Mouse (Mus musculus) monocyte, adult 5-6 weeks (primary cell): Measurements from ENCODE around the gene Pmfbp1. TPM values are rescaled to one million over a fixed set of nuclear protein-coding genes. Genes with fewer than 3 reads are reported as not detected.

ENCODE experiments used
- ATAC-seq: fragments of 153-309, 156-312 bp; replicated peaks from 2 replicates; pipeline ENCODE4 v1.8.0; 2017; ENCODE audit warnings: mild to moderate bottlenecking; ENCODE audit not compliant: low TSS enrichment, insufficient number of reproducible peaks, severe bottlenecking, poor library complexity, low FRiP score
- total RNA-seq: library from RNA; stranded (forward); fragments of 200-1000, 200-491, 200-594 nt; gene quantifications from 3 replicates; pipeline ENCODE4 v1.2.3, GENCODE M21; 2017

Pmfbp1 gene
- total RNA-seq, 1 experiment from 2014 or later = 0.38 TPM

DNA sequence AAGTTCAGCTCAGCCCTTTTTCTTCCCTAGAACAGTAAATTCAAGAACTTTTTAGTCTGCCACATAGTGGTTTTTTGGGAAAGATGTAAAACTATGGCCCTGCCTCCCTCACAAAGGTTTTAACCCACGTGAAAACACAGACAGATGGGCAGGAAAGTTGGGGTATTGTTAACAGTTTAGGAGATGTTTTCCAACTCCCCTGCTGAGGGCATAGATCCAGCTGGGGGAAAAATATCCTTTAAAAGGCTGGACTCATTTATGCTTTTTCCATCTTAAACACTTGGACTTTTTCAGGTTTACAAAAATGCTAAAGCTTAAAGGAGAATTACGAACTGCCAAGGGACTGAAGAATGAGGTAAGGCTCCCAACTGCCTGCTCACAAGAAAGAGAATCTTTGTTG lies 774 bp downstream of the Pmfbp1 start:
- ATAC-seq = no peak

DNA sequence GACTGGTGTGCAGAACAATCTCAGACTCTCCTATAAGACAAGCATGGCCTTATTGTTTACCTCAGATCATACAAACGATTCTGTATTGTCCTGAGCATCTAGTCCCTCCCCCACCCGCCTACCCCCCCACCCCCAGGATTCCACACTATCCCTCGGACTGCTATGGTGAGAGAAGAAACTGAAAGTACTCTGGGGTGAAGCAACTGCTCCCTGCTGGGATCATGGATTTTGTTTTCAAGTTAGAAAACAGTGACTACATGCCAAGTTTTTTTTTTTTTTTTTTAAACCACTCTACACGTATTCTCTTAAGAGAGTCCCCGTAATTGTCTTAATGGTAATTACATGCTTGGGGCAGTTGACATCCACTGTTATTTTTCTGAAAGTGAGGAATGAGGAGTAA lies 3.6 kb downstream of the Pmfbp1 start:
- ATAC-seq = no peak

DNA sequence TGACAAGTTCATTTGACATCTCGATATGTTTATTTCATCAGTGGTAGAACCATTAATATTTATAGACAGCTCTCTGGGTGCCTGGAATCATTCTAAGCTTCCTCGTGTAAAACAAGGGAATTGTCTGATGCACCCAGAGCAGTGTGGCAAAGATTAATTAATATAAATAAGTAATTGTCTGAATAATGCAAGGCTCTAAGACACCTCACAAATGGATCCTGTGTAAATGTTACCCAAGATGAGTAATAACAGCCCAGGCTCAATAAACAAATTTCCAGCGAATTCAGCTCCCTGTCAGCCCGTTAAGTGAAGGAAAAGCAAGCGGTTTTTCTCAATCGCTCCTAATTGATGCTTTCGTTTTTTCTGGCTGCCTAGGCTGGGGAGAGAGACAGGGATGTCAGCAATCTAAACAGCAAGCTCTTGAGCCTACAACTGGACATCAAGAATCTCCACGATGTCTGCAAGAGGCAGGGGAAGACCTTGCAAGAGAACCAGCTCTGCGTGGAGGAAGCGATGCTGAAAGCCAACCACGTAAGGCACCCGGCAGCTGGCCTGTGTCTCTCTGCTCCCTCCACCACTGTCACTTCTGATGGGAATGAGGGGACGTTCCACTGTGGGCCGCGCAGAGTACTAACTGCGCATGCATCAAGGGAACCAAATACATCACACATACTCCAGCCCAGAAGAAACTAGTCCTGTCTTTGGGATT lies 5.3 kb downstream of the Pmfbp1 start:
- ATAC-seq = no peak

DNA sequence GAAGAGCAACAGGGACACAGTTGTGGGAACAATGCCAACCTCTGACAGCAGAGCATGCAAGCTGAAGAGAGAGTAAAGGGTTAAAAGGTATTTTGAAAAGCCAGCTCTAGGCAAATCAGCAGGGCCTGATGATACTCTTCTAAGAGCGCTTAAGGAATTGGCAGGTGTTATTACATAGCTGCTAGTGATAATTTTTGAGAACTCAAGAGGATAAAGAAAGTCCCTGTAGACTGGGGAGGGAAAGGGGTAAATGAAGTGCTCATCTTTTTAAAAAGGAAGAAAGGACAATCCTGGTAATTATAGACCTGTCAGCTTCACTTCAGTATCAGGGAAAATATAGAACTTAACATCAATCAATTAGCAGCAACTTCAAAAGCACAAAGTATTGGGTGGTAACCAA lies 9.7 kb downstream of the Pmfbp1 start:
- no peak for ATAC-seq

DNA sequence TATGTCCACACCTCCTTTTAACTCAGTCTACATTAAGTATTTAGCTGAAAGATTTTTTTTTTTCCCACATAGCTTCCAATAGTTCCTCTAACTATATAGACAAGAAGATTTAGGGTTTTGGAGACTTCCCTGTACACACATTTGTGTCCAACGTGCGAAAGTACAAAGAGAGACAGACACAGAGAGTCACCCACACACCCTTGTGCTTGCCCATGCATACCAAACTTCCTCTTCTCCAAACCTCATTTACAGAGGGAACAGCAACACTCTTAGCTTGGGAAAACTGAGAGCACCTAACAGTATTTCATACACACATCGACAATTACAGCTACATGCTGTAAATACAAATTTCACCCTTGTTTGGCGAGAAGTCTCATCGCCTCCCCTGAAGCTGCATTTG lies 11.7 kb downstream of the Pmfbp1 start:
- ATAC-seq = no peak

DNA sequence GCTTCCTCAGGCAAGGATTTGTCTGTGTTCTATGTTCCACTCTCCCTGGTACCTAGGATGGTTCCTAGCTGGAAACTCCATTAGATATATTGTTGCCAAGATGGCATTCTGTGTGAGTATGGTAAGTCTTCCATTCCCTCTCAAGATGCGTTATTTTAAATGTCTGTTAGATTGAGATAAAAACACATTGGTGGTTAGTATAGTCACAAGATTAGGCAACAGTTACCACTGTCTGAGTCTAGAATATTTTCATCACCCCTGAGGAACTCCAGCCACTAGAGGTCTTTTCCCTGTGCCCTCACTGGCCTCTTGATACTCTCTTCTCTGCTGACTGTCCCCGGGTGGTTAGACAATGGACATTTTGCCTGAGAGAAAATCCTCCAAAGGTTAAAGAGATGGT lies 30.2 kb downstream of the Pmfbp1 start:
- ATAC-seq = no peak

DNA sequence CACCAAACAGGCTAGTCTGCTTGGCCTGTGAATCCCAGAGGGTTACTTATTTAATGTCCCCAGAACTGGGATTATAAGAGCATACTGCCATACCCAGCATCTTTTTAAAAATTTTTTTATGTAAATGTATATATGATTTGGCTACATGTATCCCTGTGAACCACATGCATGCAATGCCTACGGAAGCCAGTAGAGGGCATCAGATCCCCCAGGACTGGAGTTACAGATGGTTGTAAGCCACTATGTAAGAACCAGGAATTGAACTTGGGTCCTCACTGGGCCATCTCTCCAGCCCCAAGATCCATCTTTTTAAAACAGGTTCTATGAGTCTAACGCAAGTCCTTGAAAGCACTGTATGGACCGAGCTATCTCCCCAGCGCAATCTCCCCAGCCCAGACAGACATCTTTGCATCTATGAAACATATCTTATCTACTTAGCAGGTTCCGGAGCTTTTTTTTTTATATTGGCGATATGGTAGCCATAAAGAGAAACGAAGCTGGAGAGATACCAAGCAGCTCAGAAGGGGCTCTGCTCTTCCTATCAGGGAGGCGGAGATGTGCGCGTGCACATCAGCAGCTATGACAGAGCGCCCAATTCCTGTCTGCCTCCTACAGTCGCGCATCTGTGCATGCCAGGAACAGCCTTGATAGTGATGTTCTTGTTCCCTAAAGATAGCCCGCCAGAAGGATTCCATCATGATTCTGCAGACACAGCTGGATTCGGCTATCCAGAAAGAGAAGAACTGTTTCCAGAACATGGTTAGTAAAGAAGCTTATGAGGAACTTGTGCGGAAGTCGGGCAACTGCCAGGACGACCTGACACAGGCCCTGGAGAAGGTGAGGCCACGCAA lies 41.5 kb downstream of the Pmfbp1 start:
- ATAC-seq = no peak

DNA sequence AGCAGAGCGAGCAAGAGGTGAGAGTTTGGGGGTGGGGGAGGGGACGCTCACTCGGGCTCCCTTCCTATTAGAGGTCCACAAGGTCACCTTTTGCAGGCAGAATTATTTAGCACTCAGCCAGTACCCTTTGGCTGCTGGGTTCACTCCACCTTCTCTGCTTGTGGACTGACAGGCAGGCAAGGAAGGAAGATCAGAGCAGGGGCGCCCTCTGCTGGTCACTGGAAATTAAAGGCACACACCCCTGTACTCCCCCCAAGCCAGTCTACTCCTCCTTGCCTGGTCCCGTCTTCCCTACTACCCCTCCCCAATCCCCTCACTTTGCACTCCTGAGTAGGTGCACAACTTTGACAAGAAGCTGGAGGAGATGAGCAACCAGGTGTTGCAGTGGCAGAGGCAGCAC lies 42.9 kb downstream of the Pmfbp1 start:
- ATAC-seq = 0 out of 2 replicates have a peak, but pooled peaks have one; percentile 36

DNA sequence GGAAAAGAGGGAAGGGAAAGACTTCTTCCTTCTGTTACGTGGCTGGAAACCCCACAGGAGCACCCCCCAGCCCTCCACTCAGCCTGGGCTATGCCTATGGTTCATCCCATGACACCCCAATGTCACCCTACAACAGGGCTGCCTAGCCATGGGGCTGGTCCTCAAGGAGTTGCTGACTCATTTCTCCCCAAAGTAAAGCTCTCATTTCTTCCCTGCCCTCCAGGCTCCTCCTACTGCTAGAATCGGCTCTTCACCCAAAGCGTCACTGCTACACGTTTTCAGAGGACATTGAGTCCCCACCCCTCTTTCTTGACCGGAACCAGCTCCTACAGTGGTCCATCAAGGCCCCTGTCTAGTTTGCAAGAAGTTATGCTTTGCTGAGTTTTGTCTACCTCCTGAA lies 48.3 kb downstream of the Pmfbp1 start:
- ATAC-seq = no peak

DNA sequence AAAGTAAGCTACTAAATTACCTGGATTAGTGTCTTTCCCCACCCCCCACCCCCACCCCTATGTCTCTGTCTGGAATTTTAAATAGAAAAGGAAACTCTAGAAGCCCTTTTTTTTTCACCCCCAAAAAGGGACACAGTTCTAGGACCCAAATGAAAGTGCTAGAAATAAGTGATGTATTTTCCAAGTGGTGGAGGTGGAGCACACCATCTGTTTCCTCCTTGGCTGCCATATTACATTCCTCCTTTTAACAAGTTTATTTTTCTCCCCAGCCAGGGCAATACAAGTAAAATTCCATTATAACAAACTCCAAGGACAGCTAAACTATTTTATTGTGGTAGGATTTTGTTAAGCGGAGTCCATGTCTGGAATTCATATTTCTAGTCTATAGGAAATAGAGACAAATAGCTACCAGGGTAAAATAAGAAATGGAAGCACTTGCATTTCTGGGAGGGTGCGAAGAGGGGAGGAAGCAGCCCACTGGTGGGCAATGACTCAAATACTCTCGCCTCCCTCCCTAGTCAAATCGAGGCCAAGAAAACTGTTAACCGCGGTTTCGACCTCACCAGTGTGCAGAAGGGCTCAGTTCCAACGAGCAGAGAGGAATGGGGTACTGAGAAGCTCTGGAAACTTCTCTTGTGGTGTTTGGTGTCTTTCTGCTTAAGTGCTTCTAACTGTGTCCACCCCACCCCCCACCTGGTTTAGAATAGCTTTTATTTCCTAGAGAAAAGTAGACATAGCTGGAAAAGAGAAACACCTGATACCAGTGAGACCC lies 49.1 kb downstream of the Pmfbp1 start:
- no peak for ATAC-seq

DNA sequence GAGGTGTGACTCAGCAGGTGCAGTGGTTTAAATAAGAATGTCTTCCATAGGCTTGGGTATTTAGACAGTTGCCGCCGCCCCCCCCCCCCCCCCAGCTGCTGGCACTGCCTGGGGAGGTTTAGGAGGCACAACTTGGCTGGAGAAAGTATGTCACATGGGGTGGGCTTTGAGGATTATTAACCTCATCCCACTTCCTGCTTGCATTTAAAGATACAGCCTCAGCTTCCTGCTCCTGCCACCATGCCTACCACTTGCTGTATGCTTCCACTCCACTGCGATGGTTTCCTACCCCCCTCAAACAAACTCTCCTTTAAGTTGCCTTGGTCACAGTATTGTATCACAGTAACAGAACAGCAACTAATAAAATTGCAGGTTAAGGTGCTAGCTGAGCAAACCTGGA lies 50.2 kb downstream of the Pmfbp1 start:
- ATAC-seq = no peak

DNA sequence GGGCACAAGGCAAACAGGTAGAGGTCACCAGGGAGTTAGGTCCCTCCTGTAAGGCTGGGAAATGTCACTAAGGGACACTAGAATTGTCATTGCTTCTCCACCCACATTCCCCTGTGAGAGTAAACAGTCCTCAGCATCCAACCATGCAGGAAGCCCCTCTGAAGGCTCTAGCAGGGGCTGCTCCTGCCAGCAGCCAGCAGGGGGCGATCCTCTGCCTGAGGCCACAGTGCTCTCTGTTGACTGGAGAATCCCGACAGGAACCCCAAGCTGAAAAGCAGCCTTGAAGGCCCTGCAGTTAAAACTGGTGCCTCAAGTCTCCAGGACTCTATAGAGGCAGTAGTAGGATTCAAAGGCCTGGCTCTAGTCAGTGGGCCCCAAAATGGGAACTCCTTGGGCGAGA lies 57.8 kb downstream of the Pmfbp1 start:
- ATAC-seq = no peak

DNA sequence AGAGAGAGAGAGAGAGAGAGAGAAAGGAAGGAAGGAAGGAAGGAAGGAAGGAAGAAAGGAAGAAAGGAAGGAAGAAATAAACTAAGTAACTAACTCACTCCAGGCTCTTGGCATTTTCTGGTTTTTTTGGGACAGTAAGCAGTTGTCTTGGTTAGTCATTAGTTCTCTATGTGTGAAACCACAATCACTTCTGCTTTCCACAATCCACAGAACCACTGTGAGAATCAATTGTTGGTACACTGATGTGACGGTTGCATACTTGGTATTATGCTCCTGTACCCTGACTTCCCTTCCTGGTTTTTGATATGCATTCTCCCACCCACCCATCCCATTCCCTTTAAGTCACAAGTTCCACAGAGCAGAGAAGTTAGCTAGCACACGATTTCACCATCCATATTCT lies 70.1 kb downstream of the Pmfbp1 start:
- ATAC-seq = no peak

DNA sequence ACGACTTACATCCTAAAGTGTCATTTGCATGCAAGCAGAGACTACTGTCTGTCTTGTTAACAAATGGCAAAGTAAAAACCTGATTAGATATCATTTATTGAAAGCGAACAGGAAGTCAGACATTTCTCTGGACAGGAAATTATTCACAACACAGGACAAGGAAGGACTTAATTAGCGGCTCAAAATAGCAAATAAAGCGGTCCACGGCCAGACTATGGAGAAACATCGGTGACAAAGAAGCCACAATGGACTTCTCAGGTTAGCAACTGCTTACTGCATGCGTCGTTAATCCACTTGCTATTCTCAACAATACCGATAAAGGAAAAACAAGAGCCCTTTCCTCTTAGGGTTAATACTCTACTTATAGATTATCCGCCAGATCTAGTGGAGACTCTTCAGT lies 70.9 kb downstream of the Pmfbp1 start:
- ATAC-seq = no peak

DNA sequence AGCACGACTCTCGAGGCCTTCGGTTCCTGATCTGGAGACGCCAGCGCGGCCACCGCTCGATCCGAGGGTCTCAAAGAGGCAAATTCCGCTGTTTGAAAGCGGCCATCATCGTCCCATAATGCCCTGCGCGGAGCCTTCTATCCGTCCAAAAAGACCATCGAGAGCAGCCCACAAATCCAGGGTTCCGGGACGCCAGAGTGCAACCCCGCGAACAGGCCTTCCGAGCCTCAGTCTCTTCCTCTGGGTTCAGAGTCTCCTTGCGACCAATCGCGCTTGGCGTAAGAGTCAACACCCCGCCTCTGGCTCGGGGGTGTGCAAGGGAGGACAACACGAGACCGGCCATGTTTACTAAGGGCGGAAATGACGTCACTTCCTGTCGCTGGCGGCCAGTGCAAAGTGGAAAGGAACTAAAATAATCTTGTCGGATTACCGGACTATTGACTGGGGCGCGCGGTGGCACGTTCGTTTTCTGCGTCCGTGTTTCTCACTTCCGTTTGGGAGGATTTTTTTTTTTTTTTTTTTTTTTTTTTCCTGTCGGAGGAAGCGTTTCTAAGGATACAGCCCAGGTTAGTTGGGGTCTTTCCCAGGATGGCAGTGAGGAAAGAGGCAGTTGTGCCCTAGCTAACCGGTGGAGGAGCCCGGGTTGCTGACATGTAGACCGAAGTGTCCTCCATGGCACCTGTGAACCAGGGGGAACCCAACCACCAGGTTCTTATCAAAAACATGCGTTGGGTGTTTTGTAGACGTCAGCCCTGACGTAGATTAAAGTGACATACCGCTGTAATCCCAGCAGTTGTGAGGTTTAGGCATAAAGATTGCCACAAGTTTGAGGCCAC lies 71.9 kb downstream of the Pmfbp1 start, which contains the start of the genes Dhx38 and Txnl4b:
Gene Dhx38, minus strand, starts transcription at position 364 of the 836 bp plus-strand sequence.
Gene Txnl4b, plus strand, starts transcription at position 395 of the 836 bp plus-strand sequence.
- peak; percentile 95 for ATAC-seq

DNA sequence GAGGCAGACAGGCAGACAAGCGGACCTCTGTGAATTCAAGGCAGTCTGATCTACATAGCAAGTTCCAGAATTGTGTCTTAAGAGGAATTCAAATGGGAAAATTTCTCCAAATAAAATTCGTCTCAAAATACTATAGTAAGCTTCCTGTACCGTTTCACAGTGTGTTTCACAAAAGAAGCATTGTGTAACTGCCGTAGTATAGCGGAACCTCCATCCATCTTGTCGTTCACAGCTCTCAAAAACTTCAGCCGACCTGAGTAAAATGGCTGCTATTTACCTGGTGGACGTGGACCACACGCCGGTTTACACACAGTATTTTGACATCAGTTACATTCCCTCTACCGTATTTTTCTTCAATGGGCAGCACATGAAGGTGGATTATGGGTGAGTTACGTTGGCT lies 77.3 kb downstream of the Pmfbp1 start:
- no peak for ATAC-seq

DNA sequence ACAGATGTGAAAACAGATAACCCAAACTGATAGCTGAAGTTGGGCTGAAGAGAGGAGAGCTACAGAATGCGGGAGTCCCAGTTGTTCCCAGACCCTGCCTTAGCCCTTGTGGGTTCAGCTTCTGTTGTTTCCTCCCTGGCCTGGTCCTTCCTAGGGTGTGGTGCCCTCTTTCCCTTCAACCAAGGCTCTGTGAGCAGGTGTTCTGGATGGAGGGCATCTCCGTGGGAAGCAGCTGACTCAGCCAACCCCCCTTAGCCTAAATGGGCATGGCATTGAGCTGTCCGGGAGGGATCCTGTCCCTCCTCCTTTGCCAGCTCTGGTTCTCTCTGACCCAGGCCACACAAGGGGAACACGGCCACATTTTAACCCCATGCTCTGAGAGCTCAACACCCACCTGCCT lies 82.5 kb downstream of the Pmfbp1 start:
- no peak for ATAC-seq

DNA sequence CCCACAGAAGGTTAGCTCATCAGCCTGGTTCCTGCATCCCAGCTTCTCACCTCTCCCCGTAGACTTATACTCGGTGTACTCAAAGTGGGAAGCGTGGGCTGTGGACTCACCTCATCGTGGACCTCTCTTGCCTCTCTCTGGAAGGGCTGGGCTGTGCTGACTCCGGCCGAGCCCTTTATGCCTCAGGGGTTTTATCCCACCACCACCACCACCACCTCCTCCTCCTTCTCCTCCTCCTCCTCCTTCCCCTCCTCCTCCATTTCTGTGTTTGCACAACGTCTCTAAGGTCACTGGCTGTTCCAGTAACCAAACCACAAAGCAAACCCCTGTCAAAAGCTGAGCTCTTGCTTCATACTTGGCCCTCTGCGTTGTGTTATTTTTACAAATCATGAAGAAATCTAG lies 85.1 kb downstream of the Pmfbp1 start, which contains the start of gene Hp:
Gene Hp, minus strand, starts transcription at position 273 of the 402 bp plus-strand sequence.
- ATAC-seq = peak; percentile 40; the same call in 1 of the 2 replicates
